Mouse (Mus musculus) kidney, embryonic 14.5 days (tissue): ENCODE measurements around the gene Sh3bp4. TPM values are rescaled to one million over a fixed set of nuclear protein-coding genes. Genes with fewer than 3 reads are reported as not detected.
A peak's percentile ranks its signal among the peaks of the same experiment; 100 is the strongest.

ENCODE experiments used
- ATAC-seq: fragments of 200-750 bp; cut with Nextera tagmentation; 2 replicates; pipeline ENCODE4 v1.8.0; 2017; ENCODE audit warnings: moderate number of reproducible peaks, mild to moderate bottlenecking, moderate TSS enrichment, moderate library complexity; ENCODE audit not compliant: low FRiP score, low TSS enrichment
- H3K27ac ChIP-seq: fragments of 300-500 bp; sonication (generic); 2 replicates; pipeline ENCODE4 v1.5.1; 2014; ENCODE audit warnings: low read depth, mild to moderate bottlenecking, low read length, moderate library complexity, mixed read lengths
- H3K27me3 ChIP-seq: fragments of 300-500 bp; sonication (generic); 2 replicates; pipeline ENCODE4 v1.6.1; 2014; ENCODE audit warnings: mild to moderate bottlenecking, low read length; ENCODE audit not compliant: control insufficient read depth, insufficient read depth
- H3K36me3 ChIP-seq: fragments of 300-500 bp; sonication (generic); 2 replicates; pipeline ENCODE4 v1.6.1; 2014; ENCODE audit warnings: low read length, mixed read lengths; ENCODE audit not compliant: control insufficient read depth, insufficient read depth
- H3K4me1 ChIP-seq: fragments of 300-500 bp; sonication (generic); 2 replicates; pipeline ENCODE4 v1.6.1; 2014; ENCODE audit warnings: low read length, mixed read lengths; ENCODE audit not compliant: control insufficient read depth, insufficient read depth
- H3K4me2 ChIP-seq: fragments of 300-500 bp; sonication (generic); replicated peaks from 2 replicates; pipeline ENCODE4 v1.6.1; 2014; ENCODE audit warnings: low read depth, mild to moderate bottlenecking, low read length
- H3K4me3 ChIP-seq: fragments of 300-500 bp; sonication (generic); 2 replicates; pipeline ENCODE4 v1.5.1; 2014; ENCODE audit warnings: mild to moderate bottlenecking, low read length
- H3K9ac ChIP-seq: fragments of 300-500 bp; sonication (generic); 2 replicates; pipeline ENCODE4 v1.6.1; 2014; ENCODE audit warnings: low read depth, mild to moderate bottlenecking, low read length, moderate library complexity
- H3K9me3 ChIP-seq: fragments of 300-500 bp; sonication (generic); 2 replicates; pipeline ENCODE4 v1.6.1; 2016; ENCODE audit warnings: low read length; ENCODE audit not compliant: control insufficient read depth
- WGBS: fragments of 180-500 bp; shearing (Covaris S2); extraction: QIAGEN DNeasy Blood & Tissue Kit; methylation state at CpG from one replicate; pipeline ENCODE4 v1.1.7; 2014; 5-methylcytosine and 5-hydroxymethylcytosine counted together
- polyA plus RNA-seq: library from polyadenylated mRNA; unstranded; fragments of >200 nt; fragmentation: Nextera tagmentation; extraction: Ambion mirVana; gene quantifications from 2 replicates; pipeline ENCODE4 v1.2.1, GENCODE M21; 2014

Sh3bp4 gene
- polyA plus RNA-seq, 1 experiment from 2014 or later = 26.1 TPM

GRCm38 (mm10) chr1:89133717-89134116 is 63.5 kb downstream of the Sh3bp4 start:
- Histone ChIP-seq H3K4me2 (no peak overlapping the region), H3K4me3 (no peak overlapping the region), H3K27ac (no peak overlapping the region), H3K36me3 (peaks cover 3% of the 10 kb centered on the region; the same call in 1 of the 2 replicates), H3K9ac (no peak overlapping the region), H3K27me3 (no peaks in the 10 kb centered on the region), H3K9me3 (no peaks in the 10 kb centered on the region), H3K4me1 (peaks cover 14% of the 10 kb centered on the region; the same call in 1 of the 2 replicates)
- WGBS = 97% methylated on average over 4 of the region's 4 CpGs
- ATAC-seq = no peak

GRCm38 (mm10) chr1:89136089-89136811 is 66.0 kb downstream of the Sh3bp4 start:
- 81% methylated on average over 13 of the region's 13 CpGs for WGBS
- H3K27ac ChIP-seq = no peak overlapping the region
- H3K4me1 ChIP-seq = peaks cover 14% of the 10 kb centered on the region; the same call in 1 of the 2 replicates

GRCm38 (mm10) chr1:89137086-89137816 is 67.0 kb downstream of the Sh3bp4 start:
- WGBS = 61% methylated on average over 13 of the region's 13 CpGs
- peaks cover 18% of the 10 kb centered on the region; the same call in 1 of the 2 replicates for H3K36me3 ChIP-seq
- no peaks in the 10 kb centered on the region for H3K9me3 ChIP-seq
- no peak overlapping the region for H3K9ac ChIP-seq
- H3K4me1 ChIP-seq = peaks cover 14% of the 10 kb centered on the region; the same call in 1 of the 2 replicates
- H3K4me3 ChIP-seq = no peak overlapping the region
- no peak overlapping the region for H3K27ac ChIP-seq
- H3K27me3 ChIP-seq = no peaks in the 10 kb centered on the region
- ATAC-seq = peak; percentile 63; the same call in 1 of the 2 replicates
- no peak overlapping the region for H3K4me2 ChIP-seq

More at GRCm38 (mm10) chr1:89136089-89136811, 66.0 kb downstream of the Sh3bp4 start:
- ATAC-seq = no peak
- H3K4me2 ChIP-seq = no peak overlapping the region
- H3K4me3 ChIP-seq = no peak overlapping the region
- no peaks in the 10 kb centered on the region for H3K27me3 ChIP-seq
- H3K9ac ChIP-seq = no peak overlapping the region
- peaks cover 18% of the 10 kb centered on the region; the same call in 1 of the 2 replicates for H3K36me3 ChIP-seq
- no peaks in the 10 kb centered on the region for H3K9me3 ChIP-seq

- WGBS = 85% methylated on average over 5 of the region's 5 CpGs
- Histone ChIP-seq H3K4me2 (no peak overlapping the region), H3K4me1 (peaks cover 10% of the 10 kb centered on the region; the same call in 1 of the 2 replicates), H3K9ac (no peak overlapping the region), H3K9me3 (no peaks in the 10 kb centered on the region), H3K36me3 (peaks cover 23% of the 10 kb centered on the region; the same call in 1 of the 2 replicates), H3K27me3 (no peaks in the 10 kb centered on the region), H3K27ac (no peak overlapping the region), H3K4me3 (no peak overlapping the region)
- ATAC-seq = no peak
These were observed 68.1 kb downstream of the Sh3bp4 start for GRCm38 (mm10) chr1:89138316-89138715.

GRCm38 (mm10) chr1:89140113-89140512 is 69.9 kb downstream of the Sh3bp4 start:
- Histone ChIP-seq H3K27ac (no peak overlapping the region), H3K27me3 (no peaks in the 10 kb centered on the region), H3K4me2 (no peak overlapping the region), H3K36me3 (peaks cover 40% of the 10 kb centered on the region), H3K4me3 (no peak overlapping the region), H3K4me1 (peaks cover 10% of the 10 kb centered on the region; the same call in 1 of the 2 replicates), H3K9ac (no peak overlapping the region), H3K9me3 (no peaks in the 10 kb centered on the region)
- 85% methylated on average over 9 of the region's 9 CpGs for WGBS
- no peak for ATAC-seq

- Histone ChIP-seq H3K4me2 (no peak overlapping the region), H3K27ac (no peak overlapping the region), H3K27me3 (no peaks in the 10 kb centered on the region), H3K4me3 (no peak overlapping the region), H3K9me3 (no peaks in the 10 kb centered on the region), H3K9ac (no peak overlapping the region), H3K4me1 (no peaks in the 10 kb centered on the region), H3K36me3 (peaks cover 21% of the 10 kb centered on the region)
- WGBS = 78% methylated on average over 7 of the region's 7 CpGs
- no peak for ATAC-seq
These were observed 80.9 kb downstream of the Sh3bp4 start for GRCm38 (mm10) chr1:89151071-89151470.

GRCm38 (mm10) chr1:89152576-89152975 is 82.4 kb downstream of the Sh3bp4 start:
- H3K9ac ChIP-seq = no peak overlapping the region
- no peak overlapping the region for H3K4me3 ChIP-seq
- peaks cover 20% of the 10 kb centered on the region for H3K36me3 ChIP-seq
- H3K27me3 ChIP-seq = no peaks in the 10 kb centered on the region
- H3K4me2 ChIP-seq = no peak overlapping the region
- no peaks in the 10 kb centered on the region for H3K9me3 ChIP-seq
- no peak overlapping the region for H3K27ac ChIP-seq
- 67% methylated on average over 7 of the region's 7 CpGs for WGBS
- no peak for ATAC-seq
- H3K4me1 ChIP-seq = no peaks in the 10 kb centered on the region

- whole genome bisulfite sequencing = 89% methylated on average over 6 of the region's 6 CpGs
- no peaks in the 10 kb centered on the region for H3K9me3 ChIP-seq
- no peak for ATAC-seq
These were observed 83.0 kb downstream of the Sh3bp4 start for GRCm38 (mm10) chr1:89153203-89153602.

GRCm38 (mm10) chr1:89163483-89163882 is 93.3 kb downstream of the Sh3bp4 start:
- Histone ChIP-seq H3K4me3 (no peak overlapping the region), H3K9me3 (no peaks in the 10 kb centered on the region), H3K27ac (no peak overlapping the region), H3K9ac (no peak overlapping the region), H3K4me1 (peaks cover 9% of the 10 kb centered on the region; the same call in 1 of the 2 replicates), H3K4me2 (no peak overlapping the region), H3K27me3 (no peaks in the 10 kb centered on the region), H3K36me3 (no peaks in the 10 kb centered on the region)
- 90% methylated on average over 6 of the region's 6 CpGs for WGBS
- ATAC-seq = no peak

More at GRCm38 (mm10) chr1:89153203-89153602, 83.0 kb downstream of the Sh3bp4 start:
- no peaks in the 10 kb centered on the region for H3K4me1 ChIP-seq
- H3K9ac ChIP-seq = no peak overlapping the region
- no peak overlapping the region for H3K4me2 ChIP-seq
- no peak overlapping the region for H3K4me3 ChIP-seq
- H3K36me3 ChIP-seq = peaks cover 20% of the 10 kb centered on the region
- no peak overlapping the region for H3K27ac ChIP-seq
- H3K27me3 ChIP-seq = no peaks in the 10 kb centered on the region
